ENCODE assay signal across 8 mouse cellular contexts in genomic region chr1:85794106-85794771, GRCm38 (mm10). TPM values are rescaled to one million over a fixed set of nuclear protein-coding genes. Genes with fewer than 3 reads are reported as not detected.
DNase-seq lines count a peak whose midpoint lies in the region; ATAC-seq and TF ChIP-seq lines count a peak whose summit lies in the region.

No protein-coding gene starts in this region.

- H3K4me2 ChIP-seq in heart, embryonic 15.5 days: peak overlapping the region; percentile 73

- H3K27ac ChIP-seq in MEL (ENCODE audit: control insufficient read depth, low read depth, low read length): peak overlapping the region; percentile 78
- H3K27ac ChIP-seq in heart, embryonic 15.5 days: peak overlapping the region; percentile 95

- H3K79me2 ChIP-seq in MEL (ENCODE audit: control insufficient read depth, insufficient read depth, low read length, poor library complexity): peaks cover 50% of the 10 kb centered on the region

- H3K4me3 ChIP-seq in MEL (ENCODE audit: control insufficient read depth in 1 of 2, insufficient read depth in 1 of 2, low read depth in 2 of 2, low read length in 2 of 2): peak overlapping the region; percentile 76 to 77
- peak overlapping the region; percentile 94 for H3K4me3 ChIP-seq in heart, embryonic 15.5 days

- WGBS in heart, embryonic 15.5 days: under 1% methylated on average over 38 of the region's 38 CpGs

- H3K9ac ChIP-seq in MEL (ENCODE audit: control insufficient read depth, low read depth, low read length, poor library complexity, severe bottlenecking): peak overlapping the region; percentile 94
- H3K9ac ChIP-seq in heart, embryonic 15.5 days: peak overlapping the region; percentile 98

- peak in 1 of 2 experiments; percentile 40; a peak in 1 of 4 replicates for TF ChIP-seq EP300 in MEL (IDR thresholded peaks at IDR 0.05; ENCODE audit: low read depth in 1 of 2, low read length in 2 of 2)

- TF ChIP-seq CTCF in MEL (IDR thresholded peaks at IDR 0.05 in 2 of 3, conservative IDR thresholded peaks at IDR 0.05 in 1 of 3; ENCODE audit: control insufficient read depth in 1 of 3, insufficient read depth in 1 of 3, low read depth in 2 of 3, low read length in 3 of 3, poor library complexity in 1 of 3, severe bottlenecking in 1 of 3): no peak

- TF ChIP-seq RAD21 in MEL (IDR thresholded peaks at IDR 0.05; ENCODE audit: low read depth, low read length): no peak

- H3K36me3 ChIP-seq in MEL (ENCODE audit: control insufficient read depth in 1 of 2, insufficient read depth in 2 of 2, low read length in 2 of 2): peaks cover 7 to 26% of the 10 kb centered on the region in 2 experiments
- H3K36me3 ChIP-seq in heart, embryonic 15.5 days: no peaks in the 10 kb centered on the region

- no peaks in the 10 kb centered on the region for H3K27me3 ChIP-seq in MEL (ENCODE audit: control insufficient read depth in 1 of 2, insufficient read depth in 2 of 2, low read length in 2 of 2)
- no peaks in the 10 kb centered on the region for H3K27me3 ChIP-seq in heart, embryonic 15.5 days

- ATAC-seq in erythroblast, adult 5-6 weeks (replicated peaks; ENCODE audit: low FRiP score, poor library complexity, severe bottlenecking): peak; percentile 62
- peak; percentile 15; the same call in 1 of the 2 replicates for ATAC-seq in heart, embryonic 15.5 days (replicated peaks; ENCODE audit: insufficient number of reproducible peaks, insufficient read depth, low FRiP score, low read depth)

- peaks cover 0 to 7% of the 10 kb centered on the region in 2 experiments; a peak in 1 of 4 replicates for H3K4me1 ChIP-seq in MEL (ENCODE audit: control insufficient read depth in 1 of 2, insufficient read depth in 2 of 2, low read length in 2 of 2)
- peaks cover 14% of the 10 kb centered on the region for H3K4me1 ChIP-seq in heart, embryonic 15.5 days (replicated peaks)

- peak; percentile 79 for DNase-seq in MEL (ENCODE audit: low read depth, low spot score)
- DNase-seq in adrenal gland, postnatal 36 days: peak; percentile 58 to 62
- peak; percentile 50 for DNase-seq in kidney, postnatal 10 days
- peak; percentile 38 for DNase-seq in lung, postnatal 10 days
- peak; percentile 54 for DNase-seq in retina, postnatal 1 day
- DNase-seq in urinary bladder, postnatal 25 days (ENCODE audit: low spot score): peak; percentile 53

- H3K9me3 ChIP-seq in MEL (replicated peaks; ENCODE audit: insufficient read depth, low read length): no peaks in the 10 kb centered on the region
- no peaks in the 10 kb centered on the region for H3K9me3 ChIP-seq in heart, embryonic 15.5 days (replicated peaks)

- peak; percentile 38 to 58; a peak in 1 of 4 replicates for TF ChIP-seq POLR2A in MEL (IDR thresholded peaks at IDR 0.05; ENCODE audit: control insufficient read depth in 1 of 2, insufficient read depth in 1 of 2, low read depth in 1 of 2, low read length in 2 of 2, poor library complexity in 1 of 2)

TF ChIP-seq in MEL, 35 proteins besides CTCF, POLR2A, EP300 and RAD21:
- TF ChIP-seq MYC (IDR thresholded peaks at IDR 0.05; ENCODE audit: low read depth, low read length) (no peak), MAX (IDR thresholded peaks at IDR 0.05; ENCODE audit: low read length) (peak; percentile 20; the same call in 1 of the 2 replicates), GABPA (IDR thresholded peaks at IDR 0.05; ENCODE audit: low read depth, low read length) (no peak), MXI1 (IDR thresholded peaks at IDR 0.05; ENCODE audit: low read depth, low read length) (peak; percentile 45), KAT2A (conservative IDR thresholded peaks at IDR 0.05; ENCODE audit: low read depth, low read length) (no peak), NRF1 (IDR thresholded peaks at IDR 0.05; ENCODE audit: insufficient read depth, low read depth, low read length, poor library complexity, severe bottlenecking) (no peak), NELFE (IDR thresholded peaks at IDR 0.05; ENCODE audit: low read depth, low read length) (no peak), TCF12 (IDR thresholded peaks at IDR 0.05; ENCODE audit: low read depth, low read length) (peak; percentile 48; the same call in 1 of the 2 replicates), JUND (IDR thresholded peaks at IDR 0.05; ENCODE audit: low read depth, low read length) (no peak), TAL1 (IDR thresholded peaks at IDR 0.05; ENCODE audit: low read length) (no peak), TBP (IDR thresholded peaks at IDR 0.05; ENCODE audit: low read depth, low read length) (0 out of 2 replicates have a peak, but pooled peaks have one; percentile 51), SMC3 (IDR thresholded peaks at IDR 0.05; ENCODE audit: low read depth, low read length) (no peak), CHD1 (IDR thresholded peaks at IDR 0.05; ENCODE audit: low read depth, low read length) (no peak; the same call in 1 of the 2 replicates), E2F4 (IDR thresholded peaks at IDR 0.05; ENCODE audit: borderline replicate concordance, low read depth, low read length) (no peak), HCFC1 (IDR thresholded peaks at IDR 0.05; ENCODE audit: low read depth, low read length) (peak; percentile 42; the same call in 1 of the 2 replicates), USF1 (IDR thresholded peaks at IDR 0.05; ENCODE audit: low read depth, low read length) (no peak), SIN3A (IDR thresholded peaks at IDR 0.05; ENCODE audit: low read length) (peak; percentile 70; the same call in 1 of the 2 replicates), RCOR1 (IDR thresholded peaks at IDR 0.05; ENCODE audit: low read depth, low read length) (peak; percentile 22; the same call in 1 of the 2 replicates), ELF1 (IDR thresholded peaks at IDR 0.05; ENCODE audit: low read depth, low read length) (no peak), MAZ (IDR thresholded peaks at IDR 0.05; ENCODE audit: low read depth, low read length) (no peak), POLR2AphosphoS2 (IDR thresholded peaks at IDR 0.05; ENCODE audit: low read length) (no peak), CHD2 (IDR thresholded peaks at IDR 0.05; ENCODE audit: low read length) (no peak), MYB (IDR thresholded peaks at IDR 0.05; ENCODE audit: low read depth, low read length) (no peak), MAFK (IDR thresholded peaks at IDR 0.05; ENCODE audit: borderline replicate concordance, low read depth, low read length) (no peak), GATA1 (IDR thresholded peaks at IDR 0.05; ENCODE audit: low read depth, low read length) (peak; percentile 83), USF2 (IDR thresholded peaks at IDR 0.05; ENCODE audit: borderline replicate concordance in 1 of 2, insufficient read depth in 1 of 2, low read depth in 1 of 2, low read length in 2 of 2) (no peak), ZMIZ1 (IDR thresholded peaks at IDR 0.05; ENCODE audit: low read depth, low read length) (peak; percentile 65; the same call in 1 of the 2 replicates), ZKSCAN1 (IDR thresholded peaks at IDR 0.05; ENCODE audit: low read depth, low read length) (no peak), ETS1 (IDR thresholded peaks at IDR 0.05; ENCODE audit: low read depth, low read length) (peak; percentile 48; the same call in 1 of the 2 replicates), POLR2AphosphoS5 (IDR thresholded peaks at IDR 0.05; ENCODE audit: borderline replicate concordance, low read depth, low read length) (no peak), ZNF384 (IDR thresholded peaks at IDR 0.05; ENCODE audit: low read depth, low read length) (no peak), MEF2A (IDR thresholded peaks at IDR 0.05; ENCODE audit: extremely low read depth, insufficient replicate concordance, low read depth, low read length, poor library complexity, severe bottlenecking) (peak; percentile 69; the same call in 1 of the 2 replicates), ZC3H11A (IDR thresholded peaks at IDR 0.05; ENCODE audit: low read depth, low read length) (no peak), BHLHE40 (IDR thresholded peaks at IDR 0.05; ENCODE audit: borderline replicate concordance, low read depth, low read length) (no peak), UBTF (IDR thresholded peaks at IDR 0.05; ENCODE audit: borderline replicate concordance, insufficient read depth, low read depth, low read length) (no peak)

RNA-seq across cellular contexts. Expression of gene Cab39, which starts 1.0 kb away (rescaled TPM):
- 68.7 and 72.5 TPM in 2 replicates for total RNA-seq in MEL (2012; rRNA removed)
- 100 to 1,000 TPM in 1 of 2 experiments, 10 to 100 TPM in 1; 66.5 to 144 TPM for polyA plus RNA-seq in MEL (2012; ENCODE audit: insufficient read depth in 1 of 2, insufficient read length in 2 of 2, low read depth in 1 of 2, low replicate concordance in 2 of 2, missing spikeins in 1 of 2)
- 100 to 1,000 TPM; 115 to 138 TPM for total RNA-seq in adrenal gland, postnatal 36 days (2021)
- 24.6 and 26.3 TPM in 2 replicates for total RNA-seq in erythroblast, adult 5-6 weeks (2015; ENCODE audit: low replicate concordance)
- total RNA-seq in erythroblast, adult 5-6 weeks (2017; ENCODE audit: low replicate concordance): 36.0 and 48.6 TPM in 2 replicates
- 21.9 and 25.2 TPM in 2 replicates for polyA plus RNA-seq in heart, embryonic 15.5 days (2015; fragmentation: Nextera tagmentation; extraction: Ambion mirVana)

RNA-seq across cellular contexts. Expression of gene A630001G21Rik, which starts 15.8 kb away (rescaled TPM):
- total RNA-seq in MEL (2012; rRNA removed): 13.0 and 15.4 TPM in 2 replicates
- polyA plus RNA-seq in MEL (2012; ENCODE audit: insufficient read depth in 1 of 2, insufficient read length in 2 of 2, low read depth in 1 of 2, low replicate concordance in 2 of 2, missing spikeins in 1 of 2): 10 to 100 TPM in 1 of 2 experiments, not detected in 1; 24.0 TPM
- total RNA-seq in adrenal gland, postnatal 36 days (2021): under 1 TPM; 0.56 to 0.86 TPM
- 11.0 and 14.2 TPM in 2 replicates for total RNA-seq in erythroblast, adult 5-6 weeks (2015; ENCODE audit: low replicate concordance)
- 13.9 and 28.5 TPM in 2 replicates for total RNA-seq in erythroblast, adult 5-6 weeks (2017; ENCODE audit: low replicate concordance)
- 1.1 and 1.7 TPM in 2 replicates for polyA plus RNA-seq in heart, embryonic 15.5 days (2015; fragmentation: Nextera tagmentation; extraction: Ambion mirVana)

Comparison
In these comparisons a context has a peak if more than half of its experiments do, and no peak if none do; other contexts are left out.
1. Peak in every context shown above with its lines: DNase-seq, ATAC-seq, H3K4me3 ChIP-seq and H3K27ac ChIP-seq.